Mouse (Mus musculus): ENCODE data around the gene Rpl11. TPM values are rescaled to one million over a fixed set of nuclear protein-coding genes. Genes with fewer than 3 reads are reported as not detected.

Gene Rpl11
- polyA plus RNA-seq, 1 experiment = 818 TPM

GRCm38 (mm10) chr4:136020743-136021548 lies 32.3 kb downstream of the Rpl11 start:
- DNase-seq (ENCODE audit: low read depth) = peak; percentile 23
- TF ChIP-seq CTCF (IDR thresholded peaks at IDR 0.05; ENCODE audit: borderline replicate concordance, extremely low read depth, insufficient read depth, insufficient read length) = no peak
- TF ChIP-seq POLR2A (IDR thresholded peaks at IDR 0.05; ENCODE audit: borderline replicate concordance, extremely low read depth, insufficient read depth, insufficient read length, poor library complexity, severe bottlenecking) = no peak

- TF ChIP-seq CTCF (IDR thresholded peaks at IDR 0.05; ENCODE audit: borderline replicate concordance, extremely low read depth, insufficient read depth, insufficient read length) (no peak), POLR2A (IDR thresholded peaks at IDR 0.05; ENCODE audit: borderline replicate concordance, extremely low read depth, insufficient read depth, insufficient read length, poor library complexity, severe bottlenecking) (no peak)
- DNase-seq (ENCODE audit: low read depth) = no peak
These were observed 37.1 kb downstream of the Rpl11 start for GRCm38 (mm10) chr4:136016059-136016602.

GRCm38 (mm10) chr4:136010586-136010985 lies 42.6 kb downstream of the Rpl11 start:
- DNase-seq (ENCODE audit: low read depth) = no peak
- no peak for TF ChIP-seq POLR2A (IDR thresholded peaks at IDR 0.05; ENCODE audit: borderline replicate concordance, extremely low read depth, insufficient read depth, insufficient read length, poor library complexity, severe bottlenecking)
- TF ChIP-seq CTCF (IDR thresholded peaks at IDR 0.05; ENCODE audit: borderline replicate concordance, extremely low read depth, insufficient read depth, insufficient read length) = no peak

- DNase-seq (ENCODE audit: low read depth) = no peak
- TF ChIP-seq CTCF (IDR thresholded peaks at IDR 0.05; ENCODE audit: borderline replicate concordance, extremely low read depth, insufficient read depth, insufficient read length) (no peak), POLR2A (IDR thresholded peaks at IDR 0.05; ENCODE audit: borderline replicate concordance, extremely low read depth, insufficient read depth, insufficient read length, poor library complexity, severe bottlenecking) (no peak)
These were observed 44.3 kb downstream of the Rpl11 start for GRCm38 (mm10) chr4:136008782-136009447.

- TF ChIP-seq POLR2A (IDR thresholded peaks at IDR 0.05; ENCODE audit: borderline replicate concordance, extremely low read depth, insufficient read depth, insufficient read length, poor library complexity, severe bottlenecking) (no peak), CTCF (IDR thresholded peaks at IDR 0.05; ENCODE audit: borderline replicate concordance, extremely low read depth, insufficient read depth, insufficient read length) (no peak)
These were observed 46.4 kb downstream of the Rpl11 start for GRCm38 (mm10) chr4:136006821-136007220.

GRCm38 (mm10) chr4:136004921-136005320 lies 48.3 kb downstream of the Rpl11 start:
- DNase-seq (ENCODE audit: low read depth) = no peak
- TF ChIP-seq POLR2A (IDR thresholded peaks at IDR 0.05; ENCODE audit: borderline replicate concordance, extremely low read depth, insufficient read depth, insufficient read length, poor library complexity, severe bottlenecking) (no peak), CTCF (IDR thresholded peaks at IDR 0.05; ENCODE audit: borderline replicate concordance, extremely low read depth, insufficient read depth, insufficient read length) (no peak)

More at GRCm38 (mm10) chr4:136006821-136007220, 46.4 kb downstream of the Rpl11 start:
- no peak for DNase-seq (ENCODE audit: low read depth)

GRCm38 (mm10) chr4:136004107-136004675 lies 49.0 kb downstream of the Rpl11 start:
- DNase-seq (ENCODE audit: low read depth) = no peak
- TF ChIP-seq CTCF (IDR thresholded peaks at IDR 0.05; ENCODE audit: borderline replicate concordance, extremely low read depth, insufficient read depth, insufficient read length) = no peak
- TF ChIP-seq POLR2A (IDR thresholded peaks at IDR 0.05; ENCODE audit: borderline replicate concordance, extremely low read depth, insufficient read depth, insufficient read length, poor library complexity, severe bottlenecking) = no peak

- DNase-seq (ENCODE audit: low read depth) = no peak
- TF ChIP-seq CTCF (IDR thresholded peaks at IDR 0.05; ENCODE audit: borderline replicate concordance, extremely low read depth, insufficient read depth, insufficient read length) (no peak), POLR2A (IDR thresholded peaks at IDR 0.05; ENCODE audit: borderline replicate concordance, extremely low read depth, insufficient read depth, insufficient read length, poor library complexity, severe bottlenecking) (no peak)
These were observed 58.1 kb downstream of the Rpl11 start for GRCm38 (mm10) chr4:135995118-135995517.

GRCm38 (mm10) chr4:135993941-135994340 lies 59.3 kb downstream of the Rpl11 start:
- TF ChIP-seq POLR2A (IDR thresholded peaks at IDR 0.05; ENCODE audit: borderline replicate concordance, extremely low read depth, insufficient read depth, insufficient read length, poor library complexity, severe bottlenecking) (no peak), CTCF (IDR thresholded peaks at IDR 0.05; ENCODE audit: borderline replicate concordance, extremely low read depth, insufficient read depth, insufficient read length) (no peak)

GRCm38 (mm10) chr4:135987714-135988113 lies 65.5 kb downstream of the Rpl11 start:
- TF ChIP-seq CTCF (IDR thresholded peaks at IDR 0.05; ENCODE audit: borderline replicate concordance, extremely low read depth, insufficient read depth, insufficient read length) = no peak
- TF ChIP-seq POLR2A (IDR thresholded peaks at IDR 0.05; ENCODE audit: borderline replicate concordance, extremely low read depth, insufficient read depth, insufficient read length, poor library complexity, severe bottlenecking) = no peak
- DNase-seq (ENCODE audit: low read depth) = no peak

More at GRCm38 (mm10) chr4:135993941-135994340, 59.3 kb downstream of the Rpl11 start:
- no peak for DNase-seq (ENCODE audit: low read depth)
